Comparison of ENCODE assay signal across 16 mouse cellular contexts in genomic region chr13:36531893-36532292, GRCm38 (mm10).
DNase-seq lines count a peak whose midpoint lies in the region; ATAC-seq and TF ChIP-seq lines count a peak whose summit lies in the region.
"Had no signal": no experiment of that assay in that cellular context is flagged by ENCODE, and none has a peak within 500 bp of the region (broad histone marks: within the 10 kb centered on the region; RNA-seq: fewer than 3 reads in every experiment).

No protein-coding gene starts in this region.

- no peak overlapping the region for H3K4me2 ChIP-seq in heart, embryonic 15.5 days
- H3K4me2 ChIP-seq: limb, embryonic 12.5 days; liver, embryonic 15.5 days; neural tube, embryonic 15.5 days had no signal

- H3K27me3 ChIP-seq in heart, embryonic 15.5 days = no peaks in the 10 kb centered on the region
- H3K27me3 ChIP-seq: limb, embryonic 12.5 days; liver, embryonic 15.5 days; neural tube, embryonic 15.5 days had no signal

- no peak overlapping the region for H3K9ac ChIP-seq in heart, embryonic 15.5 days
- H3K9ac ChIP-seq: limb, embryonic 12.5 days; liver, embryonic 15.5 days; neural tube, embryonic 15.5 days had no signal

- H3K36me3 ChIP-seq in heart, embryonic 15.5 days = no peaks in the 10 kb centered on the region
- H3K36me3 ChIP-seq: limb, embryonic 12.5 days; liver, embryonic 15.5 days; neural tube, embryonic 15.5 days had no signal

- intact Hi-C loops in left cerebral cortex, adult 2 months (cut with DNase I) = loop anchor here (2.0 to 5.0 kb wide), 5 partner anchors 27 to 361 kb away; no protein-coding TSS in a partner anchor

- H3K4me3 ChIP-seq in heart, embryonic 15.5 days = no peak overlapping the region
- no peak overlapping the region for H3K4me3 ChIP-seq in left cerebral cortex, adult 2 months
- H3K4me3 ChIP-seq: limb, embryonic 12.5 days; liver, embryonic 15.5 days; neural tube, embryonic 15.5 days had no signal

- H3K9me3 ChIP-seq in heart, embryonic 15.5 days (replicated peaks) = no peaks in the 10 kb centered on the region
- H3K9me3 ChIP-seq: limb, embryonic 12.5 days; liver, embryonic 15.5 days; neural tube, embryonic 15.5 days had no signal

- 0 out of 2 replicates have a peak overlapping the region, but pooled peaks have one; percentile 38 for H3K27ac ChIP-seq in heart, embryonic 15.5 days
- H3K27ac ChIP-seq in left cerebral cortex, adult 2 months = peak overlapping the region; percentile 67
- H3K27ac ChIP-seq: limb, embryonic 12.5 days; liver, embryonic 15.5 days; neural tube, embryonic 15.5 days had no signal

- peaks cover 20% of the 10 kb centered on the region for H3K4me1 ChIP-seq in heart, embryonic 15.5 days (replicated peaks)
- H3K4me1 ChIP-seq: liver, embryonic 15.5 days had no signal

- TF ChIP-seq CTCF in left cerebral cortex, adult 2 months (IDR thresholded peaks at IDR 0.05) = no peak

- WGBS in heart, embryonic 15.5 days = 40% methylated on average over 3 of the region's 3 CpGs

- 0 out of 2 replicates have a peak, but pooled peaks have one; percentile 33 for ATAC-seq in heart, embryonic 15.5 days (replicated peaks; ENCODE audit: insufficient number of reproducible peaks, insufficient read depth, low FRiP score, low read depth)
- ATAC-seq: forebrain, embryonic 14.5 days had no signal

- DNase-seq in heart, adult 8-10 months (ENCODE audit: low spot score) = no peak
- peak; percentile 31 for DNase-seq in layer of hippocampus, adult 9-11 months
- DNase-seq in layer of hippocampus, postnatal 25 days (ENCODE audit: extremely low spot score in 1 of 2, low spot score in 1 of 2) = no peak
- peak in 1 of 2 experiments; percentile 53 for DNase-seq in left cerebral cortex, adult 2 months (ENCODE audit: extremely low spot score in 1 of 2, low spot score in 2 of 2)
- DNase-seq in right cerebral cortex, postnatal 36 days (ENCODE audit: low spot score in 2 of 2) = peak; percentile 58 to 85
- no peak for DNase-seq in ovary, adult 18-20 months (ENCODE audit: low spot score)
- DNase-seq: cerebellum, adult 8-10 months; embryo, embryonic 11 days; kidney, postnatal 36 days; lung, postnatal 14 days; thymus, adult 2 months had no signal

Comparison
In these comparisons a context has a peak if more than half of its experiments do, and no peak if none do; other contexts are left out.
1. DNase-seq: peak in layer of hippocampus, adult 9-11 months (single experiment) and right cerebral cortex, postnatal 36 days (2 of 2); none in heart, adult 8-10 months (single experiment), layer of hippocampus, postnatal 25 days (0 of 2) and ovary, adult 18-20 months (single experiment).